Mouse (Mus musculus): ENCODE data around the gene Gp1bb. TPM values are rescaled to one million over a fixed set of nuclear protein-coding genes. Genes with fewer than 3 reads are reported as not detected.

Gp1bb gene
- total RNA-seq (2014; rRNA removed; ENCODE audit: low replicate concordance) (2.1 and 5.4 TPM in 2 replicates), polyA plus RNA-seq (2015; fragmentation: Nextera tagmentation; extraction: Ambion mirVana) (3.0 TPM in 2 replicates)

- Histone ChIP-seq H3K27me3 (ENCODE audit: control insufficient read depth, insufficient read depth, low read length) (peaks cover 94% of the 10 kb centered on the region), H3K36me3 (replicated peaks; ENCODE audit: control insufficient read depth, insufficient read depth, low read length) (no peaks in the 10 kb centered on the region), H3K4me1 (ENCODE audit: control insufficient read depth, insufficient read depth) (0 out of 2 replicates have a peak, but pooled peaks cover 5% of the 10 kb centered on the region), H3K27ac (ENCODE audit: low read depth) (no peak within 1 kb of the TSS), H3K9ac (replicated peaks; ENCODE audit: low read depth, low read length) (no peak within 1 kb of the TSS), H3K9me3 (replicated peaks; ENCODE audit: control insufficient read depth, low read length) (no peaks in the 10 kb centered on the region), H3K4me3 (ENCODE audit: low read depth, low read length) (peak within 1 kb of the TSS; percentile 47), H3K4me2 (ENCODE audit: low read depth, low read length) (peak within 1 kb of the TSS; percentile 78)
- ATAC-seq (ENCODE audit: insufficient read depth, low read depth) (no peak), DNase-seq (ENCODE audit: low spot score) (no peak)
- no peak for TF ChIP-seq EP300 (IDR thresholded peaks at IDR 0.05; ENCODE audit: low read depth)
- WGBS = 19% methylated on average over 17 of the region's 17 CpGs
These were observed at the start of gene Gp1bb for GRCm38 (mm10) chr16:18622019-18622418. TSS of gene Gp1bb (minus strand) at chr16:18622403.

DNA sequence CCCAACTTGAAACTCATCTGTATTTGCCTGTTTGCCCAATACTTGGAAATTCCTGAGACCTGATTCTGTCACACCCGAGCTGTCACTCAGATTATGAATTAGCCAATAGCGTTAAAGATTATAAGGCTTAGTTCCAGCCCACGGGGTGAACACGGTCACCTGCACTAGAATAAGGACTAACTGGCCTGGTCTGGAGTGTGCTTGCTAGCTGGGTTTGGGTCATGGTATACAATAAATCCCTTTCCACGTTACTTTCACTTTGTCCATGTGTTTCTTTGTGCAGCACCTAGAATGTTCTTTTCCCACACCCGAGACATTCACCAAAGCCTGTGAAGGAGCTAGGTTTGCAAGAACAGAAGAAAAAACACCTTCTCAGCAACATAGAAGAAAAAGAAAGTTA lies 47.7 kb upstream of the Gp1bb start:
- H3K4me3 ChIP-seq (ENCODE audit: low read depth, low read length) = no peak overlapping the region
- no peaks in the 10 kb centered on the region for H3K27me3 ChIP-seq (ENCODE audit: control insufficient read depth, insufficient read depth, low read length)
- H3K9ac ChIP-seq (replicated peaks; ENCODE audit: low read depth, low read length) = no peak overlapping the region
- no peak overlapping the region for H3K27ac ChIP-seq (ENCODE audit: low read depth)
- DNase-seq (ENCODE audit: low spot score) (no peak), ATAC-seq (ENCODE audit: insufficient read depth, low read depth) (no peak)
- no peaks in the 10 kb centered on the region for H3K9me3 ChIP-seq (replicated peaks; ENCODE audit: control insufficient read depth, low read length)
- H3K36me3 ChIP-seq (replicated peaks; ENCODE audit: control insufficient read depth, insufficient read depth, low read length) = no peaks in the 10 kb centered on the region
- no peak overlapping the region for H3K4me2 ChIP-seq (ENCODE audit: low read depth, low read length)
- H3K4me1 ChIP-seq (ENCODE audit: control insufficient read depth, insufficient read depth) = no peaks in the 10 kb centered on the region
- no peak for TF ChIP-seq EP300 (IDR thresholded peaks at IDR 0.05; ENCODE audit: low read depth)
- no peak for TF ChIP-seq CTCF (IDR thresholded peaks at IDR 0.05; ENCODE audit: low read depth)
- 75% methylated on average over 6 of the region's 6 CpGs for WGBS

- TF ChIP-seq CTCF (IDR thresholded peaks at IDR 0.05; ENCODE audit: low read depth) = no peak
- no peaks in the 10 kb centered on the region for H3K27me3 ChIP-seq (ENCODE audit: control insufficient read depth, insufficient read depth, low read length)
- H3K36me3 ChIP-seq (replicated peaks; ENCODE audit: control insufficient read depth, insufficient read depth, low read length) = no peaks in the 10 kb centered on the region
- no peaks in the 10 kb centered on the region for H3K9me3 ChIP-seq (replicated peaks; ENCODE audit: control insufficient read depth, low read length)
- ATAC-seq (ENCODE audit: insufficient read depth, low read depth) (no peak), DNase-seq (ENCODE audit: low spot score) (no peak)
- no peak overlapping the region for H3K4me3 ChIP-seq (ENCODE audit: low read depth, low read length)
- no peak overlapping the region for H3K27ac ChIP-seq (ENCODE audit: low read depth)
- H3K9ac ChIP-seq (replicated peaks; ENCODE audit: low read depth, low read length) = no peak overlapping the region
- H3K4me2 ChIP-seq (ENCODE audit: low read depth, low read length) = no peak overlapping the region
- no peaks in the 10 kb centered on the region for H3K4me1 ChIP-seq (ENCODE audit: control insufficient read depth, insufficient read depth)
- 65% methylated on average over 4 of the region's 4 CpGs for WGBS
These were observed 36.4 kb upstream of the Gp1bb start for GRCm38 (mm10) chr16:18658597-18658996.

DNA sequence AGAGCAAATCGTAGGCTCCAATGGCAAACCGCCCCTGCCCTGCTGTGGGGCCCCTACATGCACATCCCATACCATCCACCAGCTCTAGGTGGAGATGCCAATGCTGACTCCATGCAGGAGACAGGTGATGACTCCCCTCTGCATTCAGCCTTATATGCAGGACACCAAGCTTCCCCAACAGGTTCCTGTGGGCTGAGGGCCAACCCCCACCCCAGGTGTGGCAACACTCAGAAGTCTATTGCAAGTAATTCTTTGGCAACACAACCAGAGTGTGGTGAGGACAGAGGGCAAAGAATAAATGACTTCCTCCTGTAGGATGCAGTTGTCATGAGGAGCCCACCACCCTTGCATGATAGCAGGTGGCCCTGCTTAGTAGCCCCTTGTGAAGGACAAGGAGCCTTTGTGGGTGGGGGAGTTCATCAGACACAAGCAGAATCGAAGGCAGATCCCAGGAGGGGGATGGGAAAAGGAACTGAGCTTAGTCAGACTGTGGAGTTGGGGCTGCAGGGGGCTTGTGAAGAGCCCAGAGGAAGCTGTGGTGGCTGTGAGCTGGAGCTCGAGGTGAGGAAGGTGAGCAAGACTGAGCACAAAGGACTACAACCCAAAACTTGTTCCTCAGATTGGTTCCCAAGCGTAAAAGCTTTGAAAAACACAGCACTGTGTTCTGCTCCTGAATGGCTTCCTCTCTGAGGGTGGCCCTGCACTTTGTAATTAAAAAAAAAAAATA lies 33.3 kb upstream of the Gp1bb start:
- TF ChIP-seq CTCF (IDR thresholded peaks at IDR 0.05; ENCODE audit: low read depth) = no peak
- TF ChIP-seq EP300 (IDR thresholded peaks at IDR 0.05; ENCODE audit: low read depth) = no peak
- Histone ChIP-seq H3K27me3 (ENCODE audit: control insufficient read depth, insufficient read depth, low read length) (no peaks in the 10 kb centered on the region), H3K36me3 (replicated peaks; ENCODE audit: control insufficient read depth, insufficient read depth, low read length) (no peaks in the 10 kb centered on the region), H3K9ac (replicated peaks; ENCODE audit: low read depth, low read length) (no peak overlapping the region), H3K9me3 (replicated peaks; ENCODE audit: control insufficient read depth, low read length) (no peaks in the 10 kb centered on the region), H3K4me1 (ENCODE audit: control insufficient read depth, insufficient read depth) (no peaks in the 10 kb centered on the region), H3K4me3 (ENCODE audit: low read depth, low read length) (no peak overlapping the region), H3K27ac (ENCODE audit: low read depth) (no peak overlapping the region), H3K4me2 (ENCODE audit: low read depth, low read length) (no peak overlapping the region)
- no peak for DNase-seq (ENCODE audit: low spot score)
- ATAC-seq (ENCODE audit: insufficient read depth, low read depth) = no peak
- WGBS = 57% methylated on average over 5 of the region's 5 CpGs

- H3K27ac ChIP-seq (ENCODE audit: low read depth) = no peak overlapping the region
- no peaks in the 10 kb centered on the region for H3K27me3 ChIP-seq (ENCODE audit: control insufficient read depth, insufficient read depth, low read length)
- DNase-seq (ENCODE audit: low spot score) = no peak
- TF ChIP-seq EP300 (IDR thresholded peaks at IDR 0.05; ENCODE audit: low read depth) (no peak), CTCF (IDR thresholded peaks at IDR 0.05; ENCODE audit: low read depth) (no peak)
- WGBS = 83% methylated on average over 6 of the region's 6 CpGs
- no peak overlapping the region for H3K4me2 ChIP-seq (ENCODE audit: low read depth, low read length)
- no peak overlapping the region for H3K9ac ChIP-seq (replicated peaks; ENCODE audit: low read depth, low read length)
- H3K36me3 ChIP-seq (replicated peaks; ENCODE audit: control insufficient read depth, insufficient read depth, low read length) = no peaks in the 10 kb centered on the region
- no peaks in the 10 kb centered on the region for H3K9me3 ChIP-seq (replicated peaks; ENCODE audit: control insufficient read depth, low read length)
- ATAC-seq (ENCODE audit: insufficient read depth, low read depth) = no peak
- no peak overlapping the region for H3K4me3 ChIP-seq (ENCODE audit: low read depth, low read length)
- no peaks in the 10 kb centered on the region for H3K4me1 ChIP-seq (ENCODE audit: control insufficient read depth, insufficient read depth)
These were observed 31.3 kb upstream of the Gp1bb start for GRCm38 (mm10) chr16:18653290-18654160.

Measured in heart, postnatal 0 days (tissue).